22 mouse cellular contexts compared by ENCODE assay signal in the genomic region with DNA sequence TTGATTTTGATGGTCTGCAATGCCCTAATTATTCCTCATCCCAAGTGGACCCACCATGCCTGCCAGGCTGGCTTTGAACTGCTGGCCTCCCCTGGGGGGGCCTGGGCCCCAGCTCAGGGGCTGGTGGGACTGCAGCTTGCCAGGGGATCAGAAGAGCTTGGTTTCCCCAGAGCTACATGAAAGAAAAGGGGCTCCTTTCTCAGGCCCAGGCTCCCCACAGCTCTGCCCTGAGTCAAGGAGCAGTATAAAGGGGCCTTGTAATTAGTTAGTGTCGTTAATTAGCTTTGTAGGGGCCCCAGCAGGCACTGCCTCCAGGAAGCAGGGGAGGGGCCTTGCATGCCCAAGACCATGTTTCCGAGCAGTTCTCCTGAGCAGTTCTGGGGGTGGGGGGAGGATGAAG.
DNase-seq lines count a peak whose midpoint lies in the region; ATAC-seq lines count a peak whose summit lies in the region.
"Had no signal": no experiment of that assay in that cellular context is flagged by ENCODE, and none has a peak within 500 bp of the region (broad histone marks: within the 10 kb centered on the region; RNA-seq: fewer than 3 reads in every experiment).

No protein-coding gene starts in this region.

- H3K4me2 ChIP-seq in forebrain, embryonic 15.5 days (replicated peaks) = no peak overlapping the region
- H3K4me2 ChIP-seq in forebrain, embryonic 11.5 days (ENCODE audit: low read depth, low read length, severe bottlenecking) = no peak overlapping the region
- H3K4me2 ChIP-seq in midbrain, embryonic 14.5 days (ENCODE audit: low read length) = no peak overlapping the region
- H3K4me2 ChIP-seq in midbrain, embryonic 11.5 days = no peak overlapping the region
- H3K4me2 ChIP-seq in forebrain, embryonic 16.5 days (ENCODE audit: low read length) = no peak overlapping the region
- H3K4me2 ChIP-seq in midbrain, embryonic 16.5 days (ENCODE audit: low read length) = no peak overlapping the region
- H3K4me2 ChIP-seq: hindbrain, embryonic 12.5 days; kidney, embryonic 15.5 days; liver, embryonic 12.5 days had no signal

- no peaks in the 10 kb centered on the region for H3K27me3 ChIP-seq in forebrain, embryonic 15.5 days
- peaks cover 8% of the 10 kb centered on the region; the same call in 1 of the 2 replicates for H3K27me3 ChIP-seq in forebrain, embryonic 11.5 days (ENCODE audit: control insufficient read depth, insufficient read depth, low read length)
- H3K27me3 ChIP-seq in midbrain, embryonic 14.5 days (ENCODE audit: control insufficient read depth, insufficient read depth, low read length) = no peaks in the 10 kb centered on the region
- no peaks in the 10 kb centered on the region for H3K27me3 ChIP-seq in midbrain, embryonic 11.5 days (ENCODE audit: control insufficient read depth, insufficient read depth, low read length)
- no peaks in the 10 kb centered on the region for H3K27me3 ChIP-seq in forebrain, embryonic 16.5 days (replicated peaks; ENCODE audit: control insufficient read depth, insufficient read depth, low read length)
- H3K27me3 ChIP-seq in midbrain, embryonic 16.5 days (ENCODE audit: control insufficient read depth, insufficient read depth, low read depth, low read length) = no peaks in the 10 kb centered on the region
- H3K27me3 ChIP-seq: Patski had no signal

- no peak for DNase-seq in forebrain, embryonic 11.5 days (ENCODE audit: low spot score)
- DNase-seq in midbrain, embryonic 14.5 days = peak; percentile 57
- no peak for DNase-seq in midbrain, embryonic 11.5 days (ENCODE audit: low spot score, missing footprints)
- no peak for DNase-seq in adrenal gland, adult 8-10 months
- DNase-seq: adrenal gland, postnatal 14 days; cerebellum, adult 18-20 months; cerebellum, postnatal 10 days; gastrocnemius, postnatal 14 days; heart, postnatal 14 days; kidney, adult 18-20 months; kidney, postnatal 25 days; liver, postnatal 0 days; lung, postnatal 36 days; thymus, postnatal 4 days had no signal

- ATAC-seq in forebrain, embryonic 15.5 days (replicated peaks) = 0 out of 2 replicates have a peak, but pooled peaks have one; percentile 57
- ATAC-seq in forebrain, embryonic 11.5 days (replicated peaks; ENCODE audit: low FRiP score) = no peak; the same call in 1 of the 2 replicates
- peak; percentile 48; the same call in 1 of the 2 replicates for ATAC-seq in midbrain, embryonic 14.5 days (ENCODE audit: low FRiP score, low TSS enrichment)
- ATAC-seq in midbrain, embryonic 11.5 days (ENCODE audit: low FRiP score) = no peak
- peak; percentile 53 for ATAC-seq in forebrain, embryonic 16.5 days
- peak; percentile 65 for ATAC-seq in midbrain, embryonic 16.5 days
- ATAC-seq: liver, embryonic 12.5 days; liver, postnatal 0 days; Patski had no signal

- no peak overlapping the region for H3K9ac ChIP-seq in forebrain, embryonic 15.5 days (replicated peaks)
- H3K9ac ChIP-seq in forebrain, embryonic 11.5 days (ENCODE audit: low read length) = no peak overlapping the region
- no peak overlapping the region for H3K9ac ChIP-seq in midbrain, embryonic 14.5 days (replicated peaks; ENCODE audit: low read length)
- H3K9ac ChIP-seq in midbrain, embryonic 11.5 days (ENCODE audit: low read length) = no peak overlapping the region
- H3K9ac ChIP-seq in forebrain, embryonic 16.5 days (replicated peaks; ENCODE audit: low read depth, low read length) = no peak overlapping the region
- no peak overlapping the region for H3K9ac ChIP-seq in midbrain, embryonic 16.5 days (ENCODE audit: low read depth, low read length)
- H3K9ac ChIP-seq: hindbrain, embryonic 12.5 days; kidney, embryonic 15.5 days; liver, embryonic 12.5 days; liver, postnatal 0 days had no signal

- no peaks in the 10 kb centered on the region for H3K9me3 ChIP-seq in forebrain, embryonic 15.5 days
- no peaks in the 10 kb centered on the region for H3K9me3 ChIP-seq in forebrain, embryonic 11.5 days (ENCODE audit: control insufficient read depth, low read length)
- no peaks in the 10 kb centered on the region for H3K9me3 ChIP-seq in midbrain, embryonic 14.5 days (ENCODE audit: control insufficient read depth, low read length)
- no peaks in the 10 kb centered on the region for H3K9me3 ChIP-seq in midbrain, embryonic 11.5 days (ENCODE audit: control insufficient read depth, low read length)
- H3K9me3 ChIP-seq in forebrain, embryonic 16.5 days (ENCODE audit: control insufficient read depth, low read length) = no peaks in the 10 kb centered on the region
- no peaks in the 10 kb centered on the region for H3K9me3 ChIP-seq in midbrain, embryonic 16.5 days (replicated peaks; ENCODE audit: control insufficient read depth, low read length, poor library complexity, severe bottlenecking)
- H3K9me3 ChIP-seq: hindbrain, embryonic 12.5 days; kidney, embryonic 15.5 days; liver, embryonic 12.5 days had no signal

- 5% methylated on average over 2 of the region's 2 CpGs for WGBS in forebrain, embryonic 15.5 days
- 7% methylated on average over 2 of the region's 2 CpGs for WGBS in forebrain, embryonic 11.5 days
- WGBS in midbrain, embryonic 14.5 days = 21% methylated on average over 2 of the region's 2 CpGs
- WGBS in midbrain, embryonic 11.5 days = 13% methylated on average over 2 of the region's 2 CpGs
- WGBS in forebrain, embryonic 16.5 days = 2% methylated on average over 2 of the region's 2 CpGs
- WGBS in midbrain, embryonic 16.5 days = 24% methylated on average over 2 of the region's 2 CpGs

- H3K27ac ChIP-seq in forebrain, embryonic 15.5 days (replicated peaks) = no peak overlapping the region
- no peak overlapping the region for H3K27ac ChIP-seq in forebrain, embryonic 11.5 days (ENCODE audit: low read depth, low read length)
- H3K27ac ChIP-seq in midbrain, embryonic 14.5 days (replicated peaks; ENCODE audit: low read depth, low read length) = no peak overlapping the region
- no peak overlapping the region for H3K27ac ChIP-seq in midbrain, embryonic 11.5 days (ENCODE audit: low read depth, low read length)
- no peak overlapping the region for H3K27ac ChIP-seq in forebrain, embryonic 16.5 days (ENCODE audit: low read length)
- H3K27ac ChIP-seq in midbrain, embryonic 16.5 days (ENCODE audit: low read length) = no peak overlapping the region
- H3K27ac ChIP-seq: hindbrain, embryonic 12.5 days; kidney, embryonic 15.5 days; liver, embryonic 12.5 days had no signal

- peaks cover 36% of the 10 kb centered on the region for H3K4me1 ChIP-seq in forebrain, embryonic 15.5 days
- peaks cover 8% of the 10 kb centered on the region for H3K4me1 ChIP-seq in forebrain, embryonic 11.5 days (replicated peaks; ENCODE audit: control insufficient read depth, insufficient read depth, low read length)
- peaks cover 6% of the 10 kb centered on the region; the same call in 1 of the 2 replicates for H3K4me1 ChIP-seq in midbrain, embryonic 14.5 days (ENCODE audit: control insufficient read depth, insufficient read depth, low read length)
- no peaks in the 10 kb centered on the region for H3K4me1 ChIP-seq in midbrain, embryonic 11.5 days (ENCODE audit: control insufficient read depth, insufficient read depth, low read length)
- peaks cover 29% of the 10 kb centered on the region for H3K4me1 ChIP-seq in forebrain, embryonic 16.5 days (replicated peaks; ENCODE audit: control insufficient read depth, insufficient read depth, low read length)
- peaks cover 18% of the 10 kb centered on the region for H3K4me1 ChIP-seq in midbrain, embryonic 16.5 days (ENCODE audit: control insufficient read depth, insufficient read depth, low read length)

- no peak overlapping the region for H3K4me3 ChIP-seq in forebrain, embryonic 15.5 days
- H3K4me3 ChIP-seq in forebrain, embryonic 11.5 days (ENCODE audit: low read depth, low read length) = no peak overlapping the region
- H3K4me3 ChIP-seq in midbrain, embryonic 14.5 days (replicated peaks; ENCODE audit: low read depth, low read length) = no peak overlapping the region
- H3K4me3 ChIP-seq in midbrain, embryonic 11.5 days (ENCODE audit: low read depth, low read length) = no peak overlapping the region
- no peak overlapping the region for H3K4me3 ChIP-seq in forebrain, embryonic 16.5 days (replicated peaks; ENCODE audit: low read length)
- H3K4me3 ChIP-seq in midbrain, embryonic 16.5 days (ENCODE audit: low read depth, low read length) = no peak overlapping the region
- H3K4me3 ChIP-seq: erythroblast, embryonic 14.5 days; hindbrain, embryonic 12.5 days; kidney, embryonic 15.5 days; liver, embryonic 12.5 days had no signal

- no peaks in the 10 kb centered on the region for H3K36me3 ChIP-seq in forebrain, embryonic 15.5 days
- H3K36me3 ChIP-seq in forebrain, embryonic 11.5 days (ENCODE audit: control insufficient read depth, insufficient read depth, low read length) = no peaks in the 10 kb centered on the region
- H3K36me3 ChIP-seq in midbrain, embryonic 14.5 days (ENCODE audit: control insufficient read depth, insufficient read depth, low read length) = no peaks in the 10 kb centered on the region
- H3K36me3 ChIP-seq in midbrain, embryonic 11.5 days (ENCODE audit: control insufficient read depth, insufficient read depth, low read length) = no peaks in the 10 kb centered on the region
- no peaks in the 10 kb centered on the region for H3K36me3 ChIP-seq in forebrain, embryonic 16.5 days (ENCODE audit: control insufficient read depth, insufficient read depth)
- no peaks in the 10 kb centered on the region for H3K36me3 ChIP-seq in midbrain, embryonic 16.5 days (ENCODE audit: control insufficient read depth, insufficient read depth, low read length)
- H3K36me3 ChIP-seq: hindbrain, embryonic 12.5 days; kidney, embryonic 15.5 days; liver, embryonic 12.5 days had no signal

Comparison
In these comparisons a context has a peak if more than half of its experiments do, and no peak if none do; other contexts are left out.
1. ATAC-seq: peak in forebrain, embryonic 15.5 days (single experiment), midbrain, embryonic 14.5 days (single experiment), forebrain, embryonic 16.5 days (single experiment) and midbrain, embryonic 16.5 days (single experiment); none in forebrain, embryonic 11.5 days (single experiment) and midbrain, embryonic 11.5 days (single experiment).